Mouse (Mus musculus) small intestine, adult 2 months (tissue): Measurements from ENCODE around the gene Arid2.

Experiments used
- CTCF ChIP-seq: fragments of 200-500 bp; IDR thresholded peaks from 2 replicates; pipeline ENCODE4 v1.5.1; 2012; ENCODE audit warnings: low read depth, mild to moderate bottlenecking, control low read depth, inconsistent platforms, low read length, moderate library complexity, mixed read lengths; ENCODE audit not compliant: insufficient replicate concordance, insufficient read length; ENCODE audit errors: extremely low read depth
- POLR2A ChIP-seq: fragments of 200-500 bp; IDR thresholded peaks from 2 replicates; pipeline ENCODE4 v1.6.1; 2012; ENCODE audit warnings: low read depth, mild to moderate bottlenecking, control low read depth, inconsistent platforms, low read length, moderate library complexity

GRCm38 (mm10) chr15:96286935-96287292, 404 bp upstream of the Arid2 start:
- no peak for TF ChIP-seq CTCF
- no peak for TF ChIP-seq POLR2A
